Mouse (Mus musculus) heart, embryonic 12.5 days (tissue): ENCODE measurements around the gene Psmd9. TPM values are rescaled to one million over a fixed set of nuclear protein-coding genes. Genes with fewer than 3 reads are reported as not detected.

Experiments
- ATAC-seq: fragments of 200-750 bp; cut with Nextera tagmentation; 2 replicates; pipeline ENCODE4 v1.8.0; 2017; ENCODE audit warnings: moderate TSS enrichment, moderate library complexity; ENCODE audit not compliant: insufficient number of reproducible peaks, low FRiP score
- H3K27ac ChIP-seq: fragments of 300-500 bp; sonication (generic); 2 replicates; pipeline ENCODE4 v1.5.1; 2016; ENCODE audit warnings: mild to moderate bottlenecking, moderate library complexity; ENCODE audit not compliant: poor library complexity, severe bottlenecking
- H3K27me3 ChIP-seq: fragments of 300-500 bp; sonication (generic); replicated peaks from 2 replicates; pipeline ENCODE4 v1.6.1; 2016; ENCODE audit warnings: mild to moderate bottlenecking, moderate library complexity
- H3K36me3 ChIP-seq: fragments of 300-500 bp; sonication (generic); 2 replicates; pipeline ENCODE4 v1.6.1; 2016; ENCODE audit warnings: mild to moderate bottlenecking, moderate library complexity
- H3K4me1 ChIP-seq: fragments of 300-500 bp; sonication (generic); replicated peaks from 2 replicates; pipeline ENCODE4 v1.6.1; 2016; ENCODE audit warnings: mild to moderate bottlenecking
- H3K4me2 ChIP-seq: fragments of 300-500 bp; sonication (generic); 2 replicates; pipeline ENCODE4 v1.6.1; 2016; ENCODE audit warnings: mild to moderate bottlenecking, moderate library complexity
- H3K4me3 ChIP-seq: fragments of 300-500 bp; sonication (generic); 2 replicates; pipeline ENCODE4 v1.5.1; 2016; ENCODE audit warnings: mild to moderate bottlenecking
- H3K9ac ChIP-seq: fragments of 300-500 bp; sonication (generic); 2 replicates; pipeline ENCODE4 v1.6.1; 2016; ENCODE audit warnings: mild to moderate bottlenecking, moderate library complexity
- H3K9me3 ChIP-seq: fragments of 300-500 bp; sonication (generic); replicated peaks from 2 replicates; pipeline ENCODE4 v1.6.1; 2016; ENCODE audit warnings: mild to moderate bottlenecking, moderate library complexity
- WGBS: fragments of 180-500 bp; shearing (Covaris S2); methylation state at CpG from one replicate; pipeline ENCODE4 v1.1.7; 2016; 5-methylcytosine and 5-hydroxymethylcytosine counted together
- polyA plus RNA-seq: library from polyadenylated mRNA; unstranded; fragments of >200 nt; fragmentation: Nextera tagmentation; extraction: Ambion mirVana; gene quantifications from 2 replicates; pipeline ENCODE4 v1.2.1, GENCODE M21; 2016

The Psmd9 gene
- polyA plus RNA-seq, 1 experiment from 2014 or later, result 58.5 TPM

GRCm38 (mm10) chr5:123180390-123180789 lies 11.2 kb downstream of the Psmd9 start:
- H3K4me1 ChIP-seq, result 0 out of 2 replicates have a peak, but pooled peaks cover 3% of the 10 kb centered on the region
- WGBS, result 89% methylated on average over 15 of the region's 15 CpGs

DNA sequence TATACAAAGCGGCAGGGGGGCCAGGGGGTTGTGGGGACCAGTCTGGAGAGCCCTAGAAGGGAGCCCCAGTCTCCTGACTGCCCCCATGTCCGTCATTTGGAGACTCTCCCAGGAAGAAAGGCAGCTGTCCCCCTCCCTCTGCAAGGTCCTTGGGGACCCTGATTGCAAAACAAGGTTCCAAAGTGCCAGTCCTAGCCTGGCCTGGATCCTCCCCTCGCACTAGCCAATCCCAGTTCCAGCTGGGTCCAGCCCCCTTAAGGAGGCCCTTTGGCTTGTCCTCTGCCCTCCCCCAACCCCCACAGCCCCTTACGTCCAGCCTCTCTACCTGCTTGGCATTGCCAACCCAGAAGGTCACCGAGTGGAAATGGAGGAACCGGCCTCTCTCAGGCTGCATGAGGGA lies 12.3 kb downstream of the Psmd9 start:
- no peak overlapping the region for H3K9ac ChIP-seq
- no peak overlapping the region for H3K4me2 ChIP-seq
- H3K9me3 ChIP-seq, result peaks cover 5% of the 10 kb centered on the region; the same call in 1 of the 2 replicates
- no peaks in the 10 kb centered on the region for H3K36me3 ChIP-seq
- 72% methylated on average over 6 of the region's 6 CpGs for WGBS
- no peak overlapping the region for H3K27ac ChIP-seq
- H3K27me3 ChIP-seq, result no peaks in the 10 kb centered on the region; the same call in none of the 2 replicates
- ATAC-seq, result no peak
- 0 out of 2 replicates have a peak, but pooled peaks cover 7% of the 10 kb centered on the region for H3K4me1 ChIP-seq
- no peak overlapping the region for H3K4me3 ChIP-seq

More at GRCm38 (mm10) chr5:123180390-123180789, 11.2 kb downstream of the Psmd9 start:
- Histone ChIP-seq H3K27me3 (no peaks in the 10 kb centered on the region; the same call in none of the 2 replicates), H3K4me2 (no peak overlapping the region), H3K27ac (no peak overlapping the region), H3K9ac (no peak overlapping the region), H3K36me3 (no peaks in the 10 kb centered on the region), H3K9me3 (peaks cover 5% of the 10 kb centered on the region; the same call in 1 of the 2 replicates), H3K4me3 (no peak overlapping the region)
- no peak for ATAC-seq

- H3K27me3 ChIP-seq, result no peaks in the 10 kb centered on the region; the same call in none of the 2 replicates
- no peak within 1 kb of the TSS for H3K4me2 ChIP-seq
- no peak within 1 kb of the TSS for H3K27ac ChIP-seq
- 0 out of 2 replicates have a peak, but pooled peaks cover 7% of the 10 kb centered on the region for H3K4me1 ChIP-seq
- 72% methylated on average over 10 of the region's 10 CpGs for WGBS
- H3K9ac ChIP-seq, result no peak within 1 kb of the TSS
- H3K9me3 ChIP-seq, result peaks cover 5% of the 10 kb centered on the region; the same call in 1 of the 2 replicates
- no peak for ATAC-seq
- no peak within 1 kb of the TSS for H3K4me3 ChIP-seq
- no peaks in the 10 kb centered on the region for H3K36me3 ChIP-seq
These were observed 13.4 kb downstream of the Psmd9 start, which contains the start of gene Hpd for GRCm38 (mm10) chr5:123182651-123183050. TSS of gene Hpd (minus strand) at chr5:123182727.

DNA sequence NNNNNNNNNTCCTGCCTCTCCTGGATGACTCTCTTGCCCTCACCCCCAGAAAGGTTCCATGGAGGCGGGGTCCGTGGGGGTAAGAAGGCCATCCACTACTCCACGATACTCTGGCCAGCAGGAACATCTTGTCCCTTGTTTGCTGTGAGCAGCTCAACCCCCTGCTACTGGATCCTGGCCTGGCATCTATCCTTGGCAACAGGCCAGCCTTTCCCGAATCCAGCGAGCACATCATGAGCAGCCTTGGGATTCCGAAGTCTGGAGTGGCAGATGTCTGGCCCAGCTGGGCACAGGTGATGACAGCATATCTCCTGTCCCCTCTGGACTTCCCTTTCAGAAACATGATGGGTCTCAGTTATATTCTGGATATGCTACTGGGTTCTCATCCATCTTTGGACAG lies 16.8 kb downstream of the Psmd9 start:
- WGBS, result 49% methylated on average over 6 of the region's 6 CpGs
- H3K27ac ChIP-seq, result no peak overlapping the region
- H3K4me3 ChIP-seq, result no peak overlapping the region
- H3K9ac ChIP-seq, result no peak overlapping the region
- H3K27me3 ChIP-seq, result no peaks in the 10 kb centered on the region; the same call in none of the 2 replicates
- H3K36me3 ChIP-seq, result no peaks in the 10 kb centered on the region
- no peaks in the 10 kb centered on the region for H3K9me3 ChIP-seq
- no peak for ATAC-seq
- H3K4me1 ChIP-seq, result 0 out of 2 replicates have a peak, but pooled peaks cover 7% of the 10 kb centered on the region
- H3K4me2 ChIP-seq, result no peak overlapping the region

- Histone ChIP-seq H3K4me1 (0 out of 2 replicates have a peak, but pooled peaks cover 4% of the 10 kb centered on the region), H3K27ac (no peak overlapping the region), H3K9me3 (no peaks in the 10 kb centered on the region), H3K4me2 (no peak overlapping the region), H3K36me3 (no peaks in the 10 kb centered on the region), H3K27me3 (no peaks in the 10 kb centered on the region; the same call in 1 of the 2 replicates), H3K4me3 (no peak overlapping the region), H3K9ac (no peak overlapping the region)
- no peak for ATAC-seq
- 86% methylated on average over 3 of the region's 3 CpGs for WGBS
These were observed 18.1 kb downstream of the Psmd9 start for GRCm38 (mm10) chr5:123187306-123187705.

DNA sequence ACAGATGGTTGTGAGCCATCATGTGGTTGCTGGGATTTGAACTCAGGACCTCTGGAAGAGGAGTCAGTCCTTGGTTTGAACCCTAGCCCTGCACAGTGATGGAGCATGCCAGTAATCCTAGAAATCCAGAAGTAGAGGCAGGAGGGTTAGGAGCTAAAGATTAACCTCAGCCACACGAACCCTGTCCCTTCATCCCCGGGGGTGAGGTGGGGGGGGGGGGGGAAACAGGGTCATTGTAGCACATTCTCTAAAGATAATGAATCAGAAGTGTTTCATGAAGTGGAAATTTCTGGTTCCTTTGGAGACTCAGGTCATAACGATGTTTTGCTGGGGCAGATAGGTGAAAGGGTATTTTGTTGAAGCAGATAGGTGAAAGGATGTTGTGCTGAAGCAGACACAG lies 21.7 kb downstream of the Psmd9 start:
- Histone ChIP-seq H3K9ac (no peak overlapping the region), H3K4me2 (no peak overlapping the region), H3K27ac (no peak overlapping the region), H3K4me3 (no peak overlapping the region), H3K9me3 (no peaks in the 10 kb centered on the region), H3K36me3 (no peaks in the 10 kb centered on the region), H3K4me1 (0 out of 2 replicates have a peak, but pooled peaks cover 3% of the 10 kb centered on the region), H3K27me3 (peaks cover 7% of the 10 kb centered on the region; the same call in 1 of the 2 replicates)
- WGBS, result 69% methylated on average over 3 of the region's 3 CpGs
- ATAC-seq, result no peak

DNA sequence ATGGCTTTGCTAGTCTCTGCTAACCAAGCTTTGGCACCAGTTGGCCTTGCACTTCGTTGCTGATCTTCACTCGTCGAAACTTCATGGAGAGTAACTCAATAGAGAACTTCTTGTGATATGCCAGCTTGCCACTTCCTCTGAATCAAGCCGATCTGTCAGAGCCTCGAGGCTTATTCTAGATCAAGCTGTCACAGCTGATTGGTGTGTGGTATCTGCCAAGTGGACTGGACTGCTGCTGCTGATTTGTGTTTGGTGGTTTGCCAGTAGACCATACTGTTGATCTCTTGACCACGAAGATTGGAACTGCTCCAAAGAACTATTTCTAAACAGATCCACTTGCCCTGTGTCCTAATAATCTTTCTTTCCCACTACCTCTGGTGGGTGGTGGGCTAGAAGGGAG lies 22.2 kb downstream of the Psmd9 start:
- Histone ChIP-seq H3K9me3 (no peaks in the 10 kb centered on the region), H3K27ac (no peak overlapping the region), H3K4me2 (no peak overlapping the region), H3K36me3 (no peaks in the 10 kb centered on the region), H3K4me3 (no peak overlapping the region), H3K27me3 (peaks cover 7% of the 10 kb centered on the region; the same call in 1 of the 2 replicates), H3K9ac (no peak overlapping the region), H3K4me1 (no peaks in the 10 kb centered on the region)
- ATAC-seq, result no peak
- WGBS, result 55% methylated on average over 6 of the region's 6 CpGs

- Histone ChIP-seq H3K4me1 (no peaks in the 10 kb centered on the region), H3K36me3 (no peaks in the 10 kb centered on the region), H3K9me3 (no peaks in the 10 kb centered on the region), H3K4me2 (no peak overlapping the region), H3K4me3 (no peak overlapping the region), H3K9ac (no peak overlapping the region), H3K27me3 (peaks cover 7% of the 10 kb centered on the region; the same call in 1 of the 2 replicates), H3K27ac (no peak overlapping the region)
- no peak for ATAC-seq
- 56% methylated on average over 9 of the region's 9 CpGs for WGBS
These were observed 23.5 kb downstream of the Psmd9 start for GRCm38 (mm10) chr5:123192606-123193150.

DNA sequence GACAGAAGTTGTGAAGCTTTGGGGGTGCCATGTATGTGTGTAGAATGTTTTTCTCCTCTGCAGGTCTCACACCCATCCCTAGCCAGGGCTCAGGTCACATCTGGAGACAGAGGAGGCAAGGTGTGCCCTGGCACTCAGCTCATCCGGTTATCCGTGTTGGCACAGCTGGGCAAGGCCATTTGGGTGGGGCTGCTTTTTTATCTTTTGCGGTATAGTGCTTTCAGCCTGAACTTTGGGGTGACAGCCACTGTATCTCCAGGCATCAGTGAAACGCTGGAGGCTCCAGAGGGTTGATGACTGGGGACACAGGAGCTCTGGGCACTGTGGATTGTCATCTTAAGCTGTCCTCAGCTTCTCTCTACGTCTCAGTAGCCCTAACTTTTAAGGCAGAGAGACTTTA lies 24.2 kb downstream of the Psmd9 start:
- Histone ChIP-seq H3K36me3 (no peaks in the 10 kb centered on the region), H3K4me1 (no peaks in the 10 kb centered on the region), H3K27ac (no peak overlapping the region), H3K4me3 (no peak overlapping the region), H3K9ac (no peak overlapping the region), H3K9me3 (no peaks in the 10 kb centered on the region), H3K27me3 (peaks cover 7% of the 10 kb centered on the region; the same call in 1 of the 2 replicates), H3K4me2 (no peak overlapping the region)
- 63% methylated on average over 5 of the region's 5 CpGs for WGBS
- no peak for ATAC-seq

GRCm38 (mm10) chr5:123194856-123195255 lies 25.6 kb downstream of the Psmd9 start:
- Histone ChIP-seq H3K4me3 (no peak overlapping the region), H3K4me2 (no peak overlapping the region), H3K27ac (no peak overlapping the region), H3K36me3 (no peaks in the 10 kb centered on the region), H3K9ac (no peak overlapping the region), H3K9me3 (no peaks in the 10 kb centered on the region), H3K4me1 (no peaks in the 10 kb centered on the region), H3K27me3 (peaks cover 7% of the 10 kb centered on the region; the same call in 1 of the 2 replicates)
- 76% methylated on average over 6 of the region's 6 CpGs for WGBS
- no peak for ATAC-seq

- WGBS, result 85% methylated on average over 16 of the region's 16 CpGs
- Histone ChIP-seq H3K4me2 (no peak overlapping the region), H3K9ac (no peak overlapping the region), H3K9me3 (no peaks in the 10 kb centered on the region), H3K27ac (no peak overlapping the region), H3K4me1 (no peaks in the 10 kb centered on the region), H3K27me3 (peaks cover 7% of the 10 kb centered on the region; the same call in 1 of the 2 replicates), H3K36me3 (no peaks in the 10 kb centered on the region), H3K4me3 (no peak overlapping the region)
- no peak for ATAC-seq
These were observed 26.3 kb downstream of the Psmd9 start for GRCm38 (mm10) chr5:123195500-123196000.
